Mouse (Mus musculus) liver, embryonic 12.5 days (tissue): ENCODE measurements around the gene Sox21. TPM values are rescaled to one million over a fixed set of nuclear protein-coding genes. Genes with fewer than 3 reads are reported as not detected.
A peak's percentile ranks its signal among the peaks of the same experiment; 100 is the strongest.

Experiments used
- ATAC-seq: fragments of 200-750 bp; cut with Nextera tagmentation; 2 replicates; pipeline ENCODE4 v1.8.0; 2017; ENCODE audit warnings: moderate number of reproducible peaks, mild to moderate bottlenecking, moderate library complexity
- H3K27ac ChIP-seq: fragments of 300-500 bp; sonication (generic); 2 replicates; pipeline ENCODE4 v1.5.1; 2016; ENCODE audit warnings: mild to moderate bottlenecking
- H3K27me3 ChIP-seq: fragments of 300-500 bp; sonication (generic); replicated peaks from 2 replicates; pipeline ENCODE4 v1.6.1; 2016; ENCODE audit warnings: mild to moderate bottlenecking, moderate library complexity
- H3K36me3 ChIP-seq: fragments of 300-500 bp; sonication (generic); 2 replicates; pipeline ENCODE4 v1.6.1; 2016; ENCODE audit warnings: mild to moderate bottlenecking, moderate library complexity
- H3K4me1 ChIP-seq: fragments of 300-500 bp; sonication (generic); 2 replicates; pipeline ENCODE4 v1.6.1; 2016
- H3K4me2 ChIP-seq: fragments of 300-500 bp; sonication (generic); 2 replicates; pipeline ENCODE4 v1.6.1; 2016; ENCODE audit warnings: mild to moderate bottlenecking, moderate library complexity
- H3K4me3 ChIP-seq: fragments of 300-500 bp; sonication (generic); 2 replicates; pipeline ENCODE4 v1.5.1; 2016; ENCODE audit warnings: mild to moderate bottlenecking, moderate library complexity
- H3K9ac ChIP-seq: fragments of 300-500 bp; sonication (generic); 2 replicates; pipeline ENCODE4 v1.6.1; 2016; ENCODE audit warnings: mild to moderate bottlenecking, moderate library complexity
- H3K9me3 ChIP-seq: fragments of 300-500 bp; sonication (generic); replicated peaks from 2 replicates; pipeline ENCODE4 v1.6.1; 2016; ENCODE audit warnings: mild to moderate bottlenecking, moderate library complexity
- WGBS: fragments of 180-500 bp; shearing (Covaris S2); methylation state at CpG from one replicate; pipeline ENCODE4 v1.1.7; 2016; ENCODE audit not compliant: insufficient replicate concordance; 5-methylcytosine and 5-hydroxymethylcytosine counted together
- polyA plus RNA-seq: library from polyadenylated mRNA; unstranded; fragments of >200 nt; fragmentation: Nextera tagmentation; extraction: Ambion mirVana; gene quantifications from 2 replicates; pipeline ENCODE4 v1.2.1, GENCODE M21; 2016

Sox21 gene
- polyA plus RNA-seq, 1 experiment from 2014 or later: 0.02 TPM

DNA sequence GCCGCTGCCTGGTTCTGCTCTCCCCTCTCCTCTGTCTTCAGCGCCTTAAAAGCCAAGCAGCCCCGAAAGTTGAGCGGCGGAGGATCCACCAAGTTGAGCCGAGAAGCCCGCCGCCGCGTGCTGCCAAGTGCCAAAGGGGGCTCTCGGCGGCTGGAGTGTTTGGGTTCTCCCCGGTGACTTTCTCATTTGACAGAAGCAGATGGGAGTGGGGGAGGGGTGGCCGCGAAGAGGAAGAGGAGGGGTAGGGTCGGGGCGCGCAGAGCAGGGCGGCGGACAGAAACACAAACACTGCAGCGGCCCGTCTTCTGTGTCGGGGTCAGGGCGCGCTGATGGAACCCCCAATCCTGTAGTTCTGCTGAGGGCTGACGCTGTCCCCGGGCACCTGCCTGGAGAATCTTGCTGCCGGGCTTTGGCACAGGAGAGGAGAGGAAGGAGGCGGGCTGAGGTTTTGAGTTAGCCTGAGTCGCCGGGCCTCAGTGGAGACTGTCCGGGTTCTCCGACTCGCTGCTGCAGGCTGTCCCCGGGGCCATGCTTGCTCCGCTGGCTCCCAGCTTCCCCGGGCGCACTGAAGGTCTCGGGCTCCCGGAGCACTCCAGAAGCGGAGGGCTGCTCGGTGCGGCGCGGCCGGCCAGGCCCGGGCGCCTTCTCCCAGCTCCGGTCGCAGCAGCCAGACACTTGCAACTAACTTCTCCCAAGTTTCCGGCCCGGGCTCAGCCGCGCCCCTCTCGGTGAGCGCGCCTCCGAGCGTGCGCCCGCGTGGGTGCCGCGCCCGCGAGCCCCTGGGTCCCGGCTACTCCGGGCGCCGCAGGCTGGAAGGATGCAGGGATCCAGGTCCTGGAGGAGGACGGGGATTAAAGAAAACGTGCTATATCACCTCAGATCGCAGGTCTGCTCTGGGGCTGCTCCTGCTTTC lies 601 bp downstream of the Sox21 start:
- Histone ChIP-seq H3K9me3 (no peaks in the 10 kb centered on the region), H3K4me3 (peak overlapping the region; percentile 50), H3K4me1 (peaks cover 25% of the 10 kb centered on the region; the same call in 1 of the 2 replicates), H3K27ac (no peak overlapping the region), H3K27me3 (peaks cover 95% of the 10 kb centered on the region), H3K4me2 (peak overlapping the region; percentile 71), H3K9ac (no peak overlapping the region), H3K36me3 (no peaks in the 10 kb centered on the region)
- peak; percentile 50 for ATAC-seq
- WGBS: 1% methylated on average over 69 of the region's 73 CpGs

DNA sequence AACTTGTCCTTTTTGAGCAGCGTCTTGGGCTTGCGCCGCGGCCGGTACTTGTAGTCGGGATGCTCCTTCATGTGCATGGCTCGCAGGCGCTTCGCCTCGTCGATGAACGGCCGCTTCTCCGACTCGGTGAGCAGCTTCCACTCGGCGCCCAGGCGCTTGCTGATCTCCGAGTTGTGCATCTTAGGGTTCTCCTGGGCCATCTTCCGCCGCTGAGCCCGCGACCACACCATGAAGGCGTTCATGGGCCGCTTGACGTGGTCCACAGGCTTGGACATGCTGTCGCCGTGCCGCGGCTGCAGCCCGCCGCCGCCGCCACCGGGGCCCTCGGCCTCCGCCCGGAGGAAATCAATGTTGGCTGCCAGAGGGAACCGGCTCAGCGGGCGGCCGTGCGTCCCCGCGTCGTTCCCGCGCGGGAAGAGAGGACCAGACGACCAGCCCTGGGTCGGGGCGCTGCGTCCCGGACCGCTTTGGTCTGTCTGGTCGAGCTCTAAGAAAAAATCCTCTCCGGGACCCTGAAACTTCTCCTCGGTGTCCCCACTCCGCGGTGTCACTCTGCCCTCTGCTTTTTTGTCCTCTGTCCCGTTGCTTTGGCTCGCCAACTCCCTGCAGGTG lies 1.4 kb downstream of the Sox21 start:
- no peak; the same call in 1 of the 2 replicates for ATAC-seq
- Histone ChIP-seq H3K9ac (no peak overlapping the region), H3K9me3 (no peaks in the 10 kb centered on the region), H3K27ac (no peak overlapping the region), H3K36me3 (no peaks in the 10 kb centered on the region), H3K4me1 (peaks cover 25% of the 10 kb centered on the region; the same call in 1 of the 2 replicates), H3K27me3 (peaks cover 95% of the 10 kb centered on the region), H3K4me3 (peak overlapping the region; percentile 50), H3K4me2 (peak overlapping the region; percentile 71)
- under 1% methylated on average over 62 of the region's 62 CpGs for WGBS

DNA sequence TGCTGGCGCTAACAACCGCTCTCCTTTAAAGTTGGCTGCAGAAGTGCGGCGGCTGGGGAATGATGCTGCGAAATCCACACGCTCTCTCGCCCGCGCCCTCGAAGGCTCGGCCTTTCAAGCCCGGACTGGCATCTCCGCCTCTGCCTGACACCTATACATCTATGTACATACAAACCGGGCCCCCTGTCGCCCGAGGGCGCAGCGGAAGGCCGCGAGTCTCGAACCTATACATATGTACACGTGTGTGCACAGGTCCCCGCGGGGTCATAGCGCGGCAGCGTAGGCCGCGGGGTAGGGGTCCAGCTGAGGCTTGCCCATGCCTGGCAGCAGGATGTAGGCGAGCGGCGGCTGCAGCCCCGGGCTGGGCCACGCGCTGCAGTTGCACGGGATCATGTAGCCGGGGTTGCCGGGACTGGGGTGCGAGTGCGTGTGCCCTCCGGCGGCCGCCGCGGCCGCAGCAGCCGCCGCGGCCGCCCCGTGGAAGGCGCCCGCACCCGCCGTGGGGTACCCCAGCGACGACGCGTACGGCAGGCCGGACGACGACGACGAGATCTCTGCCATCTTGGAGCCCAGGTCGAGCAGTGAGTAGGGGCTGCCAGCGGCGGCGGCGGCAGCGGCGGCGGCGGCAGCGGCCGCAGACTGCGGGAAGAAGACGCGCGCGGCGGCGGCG lies 2.2 kb downstream of the Sox21 start:
- ATAC-seq: no peak
- Histone ChIP-seq H3K9me3 (no peaks in the 10 kb centered on the region), H3K27me3 (peaks cover 95% of the 10 kb centered on the region), H3K4me1 (peaks cover 25% of the 10 kb centered on the region; the same call in 1 of the 2 replicates), H3K4me2 (peak overlapping the region; percentile 71), H3K9ac (no peak overlapping the region), H3K4me3 (peak overlapping the region; percentile 50), H3K27ac (no peak overlapping the region), H3K36me3 (no peaks in the 10 kb centered on the region)
- 1% methylated on average over 84 of the region's 84 CpGs for WGBS

DNA sequence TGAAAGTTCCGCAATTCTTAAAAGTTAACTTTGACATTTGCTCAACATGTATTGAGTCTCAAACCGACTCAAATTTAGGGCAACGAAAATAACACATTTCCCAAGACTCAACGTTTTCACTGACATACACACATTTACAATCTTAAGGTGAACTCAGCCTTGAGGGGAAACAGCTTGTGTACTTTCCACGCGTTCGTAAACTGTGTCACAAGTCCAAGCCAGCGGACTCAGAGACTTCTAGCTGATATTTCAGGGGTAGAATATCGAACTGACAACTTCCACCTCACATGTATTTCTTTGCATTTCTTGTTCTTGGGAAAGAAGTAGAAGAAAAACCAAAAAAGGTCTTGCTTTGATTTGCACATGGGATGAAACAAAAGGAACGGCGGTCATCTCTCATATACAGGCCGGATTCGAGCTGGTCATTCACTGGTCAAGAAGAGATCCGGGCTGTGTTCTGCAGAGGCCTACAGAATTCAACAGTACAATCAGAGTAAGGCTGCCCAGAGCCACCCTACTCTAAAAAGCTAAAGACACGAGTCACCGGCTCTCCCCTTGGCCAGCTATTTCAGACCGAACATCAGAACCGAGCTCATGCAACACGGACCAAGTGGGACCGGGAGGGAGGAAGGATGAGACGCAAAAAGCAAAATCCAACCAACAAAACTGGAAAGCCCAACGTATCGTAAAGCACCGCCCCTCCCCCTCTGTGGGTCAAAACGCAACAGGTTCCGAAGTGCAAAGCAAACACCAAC lies 2.9 kb downstream of the Sox21 start:
- WGBS: 4% methylated on average over 26 of the region's 26 CpGs
- H3K4me2 ChIP-seq: no peak overlapping the region
- H3K9me3 ChIP-seq: no peaks in the 10 kb centered on the region
- H3K36me3 ChIP-seq: no peaks in the 10 kb centered on the region
- peaks cover 25% of the 10 kb centered on the region; the same call in 1 of the 2 replicates for H3K4me1 ChIP-seq
- H3K9ac ChIP-seq: no peak overlapping the region
- H3K4me3 ChIP-seq: no peak overlapping the region
- H3K27ac ChIP-seq: no peak overlapping the region
- ATAC-seq: no peak
- H3K27me3 ChIP-seq: peaks cover 95% of the 10 kb centered on the region

DNA sequence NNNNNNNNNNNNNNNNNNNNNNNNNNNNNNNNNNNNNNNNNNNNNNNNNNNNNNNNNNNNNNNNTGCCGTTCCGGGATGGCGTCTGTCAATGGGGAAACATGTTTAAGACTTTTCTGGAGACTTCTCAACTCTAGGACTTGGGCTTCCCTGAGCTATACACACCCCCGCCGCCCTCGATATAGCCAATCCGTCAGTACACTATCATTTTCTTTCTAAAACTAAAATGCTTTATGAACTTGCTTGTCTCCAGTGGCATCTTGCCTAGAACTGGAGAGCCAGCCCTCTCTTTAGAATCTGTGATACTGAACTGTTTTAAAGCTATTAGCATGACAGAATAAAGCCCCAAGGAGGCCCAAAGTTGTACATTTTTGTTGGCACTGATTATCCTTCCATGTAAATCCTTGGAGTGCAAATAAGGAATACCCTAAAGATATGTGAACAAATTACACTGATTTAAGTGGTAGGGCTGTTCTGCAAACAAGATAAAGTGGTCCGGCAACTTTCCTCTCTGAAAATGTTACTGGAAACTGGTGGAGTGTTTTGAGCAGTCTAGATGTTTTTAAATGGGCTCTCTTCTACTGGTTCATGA lies 4.4 kb downstream of the Sox21 start:
- Histone ChIP-seq H3K36me3 (no peaks in the 10 kb centered on the region), H3K27ac (no peak overlapping the region), H3K4me1 (peaks cover 25% of the 10 kb centered on the region; the same call in 1 of the 2 replicates), H3K4me2 (no peak overlapping the region), H3K9ac (no peak overlapping the region), H3K4me3 (no peak overlapping the region), H3K9me3 (no peaks in the 10 kb centered on the region), H3K27me3 (peaks cover 98% of the 10 kb centered on the region)
- ATAC-seq: no peak
- WGBS: 8% methylated on average over 8 of the region's 8 CpGs

DNA sequence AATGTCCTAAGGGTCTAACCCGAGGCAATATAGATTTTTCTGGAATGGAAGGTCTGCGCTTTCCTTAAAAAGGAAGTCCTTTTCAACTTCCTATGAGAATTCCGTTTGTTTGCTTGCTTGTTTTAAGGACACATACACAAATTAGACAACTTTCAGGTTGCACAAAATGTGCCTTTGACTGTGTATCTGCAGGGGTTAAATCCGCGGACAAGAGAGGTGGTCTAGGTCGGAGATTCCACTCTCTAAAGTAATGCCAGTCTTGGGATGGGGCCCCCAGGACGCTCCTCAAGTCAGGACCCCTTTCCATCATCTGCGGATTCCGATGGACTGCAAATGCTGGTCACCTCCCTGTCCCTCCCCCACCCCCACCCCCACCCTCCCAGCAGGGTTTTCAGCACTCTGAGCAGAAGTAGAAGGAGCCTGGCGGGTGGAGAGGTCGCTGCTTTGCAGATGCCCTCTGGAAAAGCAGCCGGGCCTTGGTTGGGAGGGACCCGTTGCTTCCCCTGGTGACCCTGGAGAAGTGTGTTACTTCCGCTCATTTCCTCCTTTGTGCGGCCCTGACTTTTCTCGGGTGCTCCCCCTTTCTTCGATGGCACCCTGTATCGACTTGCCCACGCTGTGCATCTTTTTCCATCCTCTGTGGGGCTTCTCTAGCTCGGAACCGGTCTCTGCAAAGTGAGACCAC lies 10.2 kb downstream of the Sox21 start:
- H3K9me3 ChIP-seq: no peaks in the 10 kb centered on the region
- H3K4me3 ChIP-seq: no peak overlapping the region
- 2% methylated on average over 21 of the region's 21 CpGs for WGBS
- no peak overlapping the region for H3K9ac ChIP-seq
- H3K27me3 ChIP-seq: peaks cover 95% of the 10 kb centered on the region
- no peaks in the 10 kb centered on the region for H3K36me3 ChIP-seq
- no peaks in the 10 kb centered on the region for H3K4me1 ChIP-seq
- H3K27ac ChIP-seq: no peak overlapping the region
- H3K4me2 ChIP-seq: no peak overlapping the region
- ATAC-seq: no peak

DNA sequence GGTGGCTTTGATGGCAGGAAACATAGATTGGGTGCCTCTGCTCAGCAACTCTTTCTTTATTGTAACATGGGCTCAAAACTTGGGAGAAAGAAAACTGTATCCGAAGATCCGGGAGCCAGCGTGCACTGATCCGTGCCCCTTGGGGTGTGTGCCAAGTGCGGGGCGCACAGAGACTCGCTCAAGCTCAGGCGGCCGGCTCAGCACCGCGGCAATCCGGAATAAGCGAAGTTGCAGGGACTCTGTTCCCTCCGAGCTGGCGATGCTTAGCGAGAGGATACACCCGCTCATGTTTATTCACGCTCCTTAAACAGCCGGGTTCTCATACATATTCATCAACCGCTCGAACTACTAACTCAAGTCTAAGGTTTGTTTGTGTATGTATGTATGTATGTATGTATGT lies 10.9 kb downstream of the Sox21 start:
- Histone ChIP-seq H3K9ac (no peak overlapping the region), H3K4me3 (no peak overlapping the region), H3K4me1 (no peaks in the 10 kb centered on the region), H3K4me2 (no peak overlapping the region), H3K27ac (no peak overlapping the region), H3K27me3 (peaks cover 92% of the 10 kb centered on the region), H3K9me3 (no peaks in the 10 kb centered on the region), H3K36me3 (no peaks in the 10 kb centered on the region)
- 1% methylated on average over 21 of the region's 21 CpGs for WGBS
- ATAC-seq: no peak

DNA sequence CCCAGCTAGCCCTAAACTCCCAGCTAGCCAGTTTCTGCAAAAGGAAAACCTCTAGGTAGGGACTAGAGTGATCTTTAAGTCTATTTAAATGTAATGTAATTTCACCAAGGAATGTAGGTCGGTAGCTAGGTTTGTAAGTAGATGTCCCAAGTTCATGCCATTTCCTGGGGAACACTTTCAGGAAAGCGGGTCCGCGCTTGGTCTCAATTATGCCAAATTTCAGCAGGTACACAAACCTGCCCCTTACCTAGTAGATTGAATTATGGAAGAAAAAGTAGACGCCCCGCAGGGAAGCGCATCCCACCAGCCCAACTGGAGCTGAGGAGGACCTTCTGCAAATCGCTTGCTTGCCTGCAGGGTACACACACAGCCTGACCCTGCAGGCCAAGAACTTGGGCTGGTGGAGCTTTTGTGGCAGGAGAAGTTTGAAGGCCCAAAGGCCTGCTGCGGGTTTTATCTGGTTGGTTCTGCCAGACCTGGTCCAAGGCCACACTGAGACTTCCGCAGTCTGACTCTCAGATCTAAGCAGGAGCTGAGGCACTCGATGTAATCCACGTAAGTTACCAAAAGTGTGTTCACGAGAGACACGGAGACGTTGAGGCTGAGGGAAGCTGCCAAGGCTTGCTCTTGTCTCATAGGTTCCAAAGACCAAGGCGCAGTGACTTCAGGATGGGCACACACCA lies 11.6 kb downstream of the Sox21 start:
- Histone ChIP-seq H3K27ac (no peak overlapping the region), H3K9me3 (no peaks in the 10 kb centered on the region), H3K4me1 (no peaks in the 10 kb centered on the region), H3K9ac (no peak overlapping the region), H3K4me3 (no peak overlapping the region), H3K4me2 (no peak overlapping the region), H3K36me3 (no peaks in the 10 kb centered on the region), H3K27me3 (peaks cover 85% of the 10 kb centered on the region)
- WGBS: 21% methylated on average over 16 of the region's 16 CpGs
- no peak for ATAC-seq

DNA sequence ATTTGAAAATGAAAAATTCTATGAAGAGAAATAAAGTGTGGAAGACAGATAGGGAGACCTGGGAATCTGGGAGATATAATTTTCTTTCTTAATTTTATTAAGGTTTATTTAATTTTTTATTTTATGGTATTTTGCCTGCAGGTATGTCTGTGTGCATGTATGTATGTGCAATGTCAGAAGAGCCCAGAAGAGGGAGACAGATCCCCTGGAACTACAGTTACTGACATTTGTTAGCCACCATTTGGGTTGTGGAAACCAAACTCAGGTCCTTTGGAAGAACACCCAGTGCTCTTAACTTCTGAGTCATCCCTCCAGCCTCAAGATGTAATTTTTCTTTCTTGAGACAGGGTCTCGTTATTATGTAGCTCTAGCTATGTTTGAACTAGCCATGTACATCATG lies 15.9 kb downstream of the Sox21 start:
- 57% methylated on average over 1 of the region's 1 CpGs for WGBS
- no peak overlapping the region for H3K4me2 ChIP-seq
- H3K9me3 ChIP-seq: no peaks in the 10 kb centered on the region
- H3K4me1 ChIP-seq: no peaks in the 10 kb centered on the region
- H3K4me3 ChIP-seq: no peak overlapping the region
- no peak for ATAC-seq
- no peak overlapping the region for H3K27ac ChIP-seq
- H3K27me3 ChIP-seq: peaks cover 55% of the 10 kb centered on the region
- H3K9ac ChIP-seq: no peak overlapping the region
- H3K36me3 ChIP-seq: no peaks in the 10 kb centered on the region

DNA sequence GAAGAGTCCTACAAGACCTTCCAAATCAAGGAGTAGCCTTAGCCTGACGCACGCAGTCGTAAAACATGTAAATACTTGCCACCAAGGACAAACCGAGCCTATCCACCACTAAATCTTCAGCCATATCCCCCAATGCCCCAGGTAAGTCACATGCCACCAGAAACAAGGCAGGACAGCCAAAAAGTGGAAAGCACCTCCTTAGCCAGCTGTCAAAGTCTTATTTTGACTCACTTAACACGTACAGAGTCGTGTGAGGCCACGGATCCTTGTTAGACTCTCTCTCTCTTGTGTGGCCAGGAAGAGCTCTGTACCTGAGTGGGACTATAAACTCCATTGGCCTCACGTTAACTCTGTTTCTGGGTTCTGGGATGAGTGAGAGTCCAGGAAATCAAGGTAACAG lies 20.0 kb downstream of the Sox21 start:
- Histone ChIP-seq H3K36me3 (no peaks in the 10 kb centered on the region), H3K4me1 (no peaks in the 10 kb centered on the region), H3K4me2 (no peak overlapping the region), H3K4me3 (no peak overlapping the region), H3K27me3 (peaks cover 41% of the 10 kb centered on the region; the same call in 1 of the 2 replicates), H3K9me3 (no peaks in the 10 kb centered on the region), H3K9ac (no peak overlapping the region), H3K27ac (no peak overlapping the region)
- no peak for ATAC-seq
- WGBS: 73% methylated on average over 8 of the region's 8 CpGs
